Mouse (Mus musculus) heart, adult 2 months (tissue): ENCODE data around the gene Cyp2d10.
A peak's percentile ranks its signal among the peaks of the same experiment; 100 is the strongest.

Source experiments
- CTCF ChIP-seq: fragments of 200-600 bp; IDR thresholded peaks from 2 replicates; pipeline ENCODE4 v1.8.1; 2022; ENCODE audit warnings: antibody characterized with exemption, mild to moderate bottlenecking, moderate library complexity
- EP300 ChIP-seq: fragments of 200-500 bp; IDR thresholded peaks from 2 replicates; pipeline ENCODE4 v1.6.1; 2011; ENCODE audit warnings: low read depth, low read length, control low read depth; ENCODE audit not compliant: insufficient read depth
- POLR2A ChIP-seq: fragments of 200-500 bp; IDR thresholded peaks from 2 replicates; pipeline ENCODE4 v1.6.1; 2011; ENCODE audit warnings: mild to moderate bottlenecking, low read depth, low read length, control low read depth; ENCODE audit not compliant: insufficient read depth

GRCm38 (mm10) chr15:82376393-82377138 is 30.4 kb downstream of the Cyp2d10 start:
- TF ChIP-seq CTCF (no peak), POLR2A (peak; percentile 54; the same call in 1 of the 2 replicates), EP300 (peak; percentile 97)
